Mouse (Mus musculus) neural tube, embryonic 14.5 days (tissue): Measurements from ENCODE around the gene Nrip1. TPM values are rescaled to one million over a fixed set of nuclear protein-coding genes. Genes with fewer than 3 reads are reported as not detected.

ENCODE experiments used
- ATAC-seq: fragments of 200-750 bp; cut with Nextera tagmentation; 2 replicates; pipeline ENCODE4 v1.8.0; 2017; ENCODE audit warnings: low read depth, mild to moderate bottlenecking, moderate TSS enrichment, moderate library complexity
- H3K27ac ChIP-seq: fragments of 300-500 bp; sonication (generic); 2 replicates; pipeline ENCODE4 v1.5.1; 2014; ENCODE audit warnings: low read depth, mild to moderate bottlenecking, control low read depth, low read length, moderate library complexity, mixed read lengths
- H3K27me3 ChIP-seq: fragments of 300-500 bp; sonication (generic); 2 replicates; pipeline ENCODE4 v1.6.1; 2014; ENCODE audit warnings: low read length; ENCODE audit not compliant: control insufficient read depth, insufficient read depth
- H3K36me3 ChIP-seq: fragments of 300-500 bp; sonication (generic); 2 replicates; pipeline ENCODE4 v1.6.1; 2014; ENCODE audit warnings: low read length, mixed read lengths; ENCODE audit not compliant: control insufficient read depth, insufficient read depth
- H3K4me1 ChIP-seq: fragments of 300-500 bp; sonication (generic); 2 replicates; pipeline ENCODE4 v1.6.1; 2014; ENCODE audit warnings: low read length; ENCODE audit not compliant: control insufficient read depth, insufficient read depth
- H3K4me2 ChIP-seq: fragments of 300-500 bp; sonication (generic); 2 replicates; pipeline ENCODE4 v1.6.1; 2014; ENCODE audit warnings: mild to moderate bottlenecking, low read depth, low read length, control low read depth
- H3K4me3 ChIP-seq: fragments of 300-500 bp; sonication (generic); 2 replicates; pipeline ENCODE4 v1.5.1; 2014; ENCODE audit warnings: low read depth, low read length, control low read depth, mixed read lengths
- H3K9ac ChIP-seq: fragments of 300-500 bp; sonication (generic); replicated peaks from 2 replicates; pipeline ENCODE4 v1.6.1; 2014; ENCODE audit warnings: low read depth, mild to moderate bottlenecking, control low read depth, low read length, mixed read lengths
- H3K9me3 ChIP-seq: fragments of 300-500 bp; sonication (generic); 2 replicates; pipeline ENCODE4 v1.6.1; 2016; ENCODE audit warnings: low read length; ENCODE audit not compliant: control insufficient read depth
- WGBS: fragments of 180-500 bp; shearing (Covaris S2); extraction: QIAGEN DNeasy Blood & Tissue Kit; methylation state at CpG from one replicate; pipeline ENCODE4 v1.1.7; 2014; 5-methylcytosine and 5-hydroxymethylcytosine counted together
- polyA plus RNA-seq: library from polyadenylated mRNA; unstranded; fragments of >200 nt; fragmentation: Nextera tagmentation; extraction: Ambion mirVana; gene quantifications from 2 replicates; pipeline ENCODE4 v1.2.1, GENCODE M21; 2014

The Nrip1 gene
- polyA plus RNA-seq, 1 experiment from 2014 or later = 36.1 TPM

DNA sequence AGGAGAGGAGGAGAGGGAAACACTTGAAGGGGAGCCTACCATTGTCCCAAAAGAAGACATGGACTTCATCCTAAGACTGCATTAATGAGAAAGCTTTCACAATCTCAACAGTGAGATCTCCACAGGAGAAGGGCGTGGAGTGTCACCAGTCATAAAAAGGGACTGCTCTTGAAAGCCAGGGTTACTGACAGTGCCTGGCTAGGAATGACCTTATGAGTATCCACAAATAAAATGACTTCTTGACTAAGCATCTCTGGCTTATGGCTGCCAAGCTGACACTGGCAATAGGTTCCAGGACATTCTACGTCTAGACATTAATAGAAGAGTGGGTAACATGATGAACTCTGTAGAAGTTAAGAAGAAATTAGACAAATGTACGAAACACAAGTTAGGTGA is 48.3 kb downstream of the Nrip1 start:
- no peak for ATAC-seq
- Histone ChIP-seq H3K27ac (no peak overlapping the region), H3K4me1 (peaks cover 12% of the 10 kb centered on the region), H3K4me3 (no peak overlapping the region), H3K36me3 (no peaks in the 10 kb centered on the region), H3K27me3 (no peaks in the 10 kb centered on the region), H3K9me3 (no peaks in the 10 kb centered on the region), H3K4me2 (no peak overlapping the region), H3K9ac (no peak overlapping the region)
- WGBS = 92% methylated on average over 3 of the region's 3 CpGs

GRCm38 (mm10) chr16:76324411-76325314 is 49.0 kb downstream of the Nrip1 start:
- no peaks in the 10 kb centered on the region for H3K9me3 ChIP-seq
- no peaks in the 10 kb centered on the region for H3K36me3 ChIP-seq
- H3K9ac ChIP-seq = no peak overlapping the region
- no peak overlapping the region for H3K4me2 ChIP-seq
- H3K4me3 ChIP-seq = no peak overlapping the region
- H3K27me3 ChIP-seq = no peaks in the 10 kb centered on the region
- 79% methylated on average over 3 of the region's 4 CpGs for WGBS
- H3K27ac ChIP-seq = no peak overlapping the region
- ATAC-seq = no peak
- peaks cover 17% of the 10 kb centered on the region for H3K4me1 ChIP-seq

DNA sequence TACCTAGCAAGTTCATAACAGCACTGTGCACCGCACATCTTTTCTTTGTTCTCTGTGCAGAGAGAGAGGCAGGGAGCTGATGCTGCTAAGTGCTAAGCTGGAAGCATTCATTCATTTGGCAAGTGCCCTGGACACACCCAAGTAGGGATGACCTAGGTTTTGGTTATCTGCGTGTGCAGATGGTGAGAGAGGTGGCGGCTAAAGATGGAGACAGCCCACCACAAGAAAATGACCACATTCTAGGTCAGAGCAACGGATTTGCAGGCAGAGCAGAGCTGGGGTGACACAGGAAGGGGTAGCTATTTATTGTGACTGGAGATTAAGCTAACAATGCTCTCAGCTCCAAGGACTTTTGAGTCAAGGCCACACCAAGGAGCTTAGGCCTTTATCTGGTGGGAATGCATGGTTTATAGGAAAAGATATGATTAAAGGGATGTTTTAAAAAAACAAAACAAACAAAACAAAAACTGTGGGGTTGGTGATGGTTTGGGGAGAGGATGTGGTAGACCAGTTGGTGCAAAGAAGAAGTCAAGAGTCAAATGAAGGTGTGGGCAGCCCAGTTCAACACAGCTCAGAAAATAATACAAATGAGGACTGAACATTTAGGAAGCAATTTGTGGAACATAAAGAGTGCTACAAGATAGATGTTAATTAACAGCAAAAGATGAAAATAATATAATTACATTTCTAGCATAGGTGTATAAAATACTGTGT is 49.9 kb downstream of the Nrip1 start:
- Histone ChIP-seq H3K4me1 (peaks cover 23% of the 10 kb centered on the region), H3K9ac (no peak overlapping the region), H3K36me3 (no peaks in the 10 kb centered on the region), H3K27me3 (no peaks in the 10 kb centered on the region), H3K9me3 (no peaks in the 10 kb centered on the region), H3K4me3 (no peak overlapping the region), H3K27ac (no peak overlapping the region), H3K4me2 (no peak overlapping the region)
- ATAC-seq = no peak
- 86% methylated on average over 4 of the region's 4 CpGs for WGBS

- no peak for ATAC-seq
- peaks cover 29% of the 10 kb centered on the region for H3K4me1 ChIP-seq
- H3K4me2 ChIP-seq = no peak overlapping the region
- no peaks in the 10 kb centered on the region for H3K36me3 ChIP-seq
- no peak overlapping the region for H3K4me3 ChIP-seq
- H3K9ac ChIP-seq = no peak overlapping the region
- no peak overlapping the region for H3K27ac ChIP-seq
- no peaks in the 10 kb centered on the region for H3K9me3 ChIP-seq
- 96% methylated on average over 2 of the region's 2 CpGs for WGBS
- H3K27me3 ChIP-seq = no peaks in the 10 kb centered on the region
Measured at GRCm38 (mm10) chr16:76323141-76323540, 50.5 kb downstream of the Nrip1 start.

- no peaks in the 10 kb centered on the region for H3K9me3 ChIP-seq
- peak overlapping the region; percentile 47 for H3K9ac ChIP-seq
- H3K27ac ChIP-seq = 0 out of 2 replicates have a peak overlapping the region, but pooled peaks have one; percentile 39
- no peaks in the 10 kb centered on the region for H3K36me3 ChIP-seq
- ATAC-seq = no peak; the same call in 1 of the 2 replicates
- H3K4me2 ChIP-seq = peak overlapping the region; percentile 31; the same call in 1 of the 2 replicates
- no peak overlapping the region for H3K4me3 ChIP-seq
- H3K27me3 ChIP-seq = no peaks in the 10 kb centered on the region
- WGBS = 3% methylated on average over 11 of the region's 11 CpGs
- H3K4me1 ChIP-seq = peaks cover 32% of the 10 kb centered on the region
Measured at GRCm38 (mm10) chr16:76321527-76322165, 52.0 kb downstream of the Nrip1 start.

GRCm38 (mm10) chr16:76320118-76320473 is 53.5 kb downstream of the Nrip1 start:
- WGBS = 22% methylated on average over 5 of the region's 5 CpGs
- Histone ChIP-seq H3K9ac (no peak overlapping the region), H3K4me1 (peaks cover 32% of the 10 kb centered on the region), H3K4me3 (no peak overlapping the region), H3K9me3 (no peaks in the 10 kb centered on the region), H3K27ac (peak overlapping the region; percentile 48; the same call in 1 of the 2 replicates), H3K4me2 (no peak overlapping the region), H3K27me3 (no peaks in the 10 kb centered on the region), H3K36me3 (no peaks in the 10 kb centered on the region)
- peak; percentile 23; the same call in 1 of the 2 replicates for ATAC-seq

DNA sequence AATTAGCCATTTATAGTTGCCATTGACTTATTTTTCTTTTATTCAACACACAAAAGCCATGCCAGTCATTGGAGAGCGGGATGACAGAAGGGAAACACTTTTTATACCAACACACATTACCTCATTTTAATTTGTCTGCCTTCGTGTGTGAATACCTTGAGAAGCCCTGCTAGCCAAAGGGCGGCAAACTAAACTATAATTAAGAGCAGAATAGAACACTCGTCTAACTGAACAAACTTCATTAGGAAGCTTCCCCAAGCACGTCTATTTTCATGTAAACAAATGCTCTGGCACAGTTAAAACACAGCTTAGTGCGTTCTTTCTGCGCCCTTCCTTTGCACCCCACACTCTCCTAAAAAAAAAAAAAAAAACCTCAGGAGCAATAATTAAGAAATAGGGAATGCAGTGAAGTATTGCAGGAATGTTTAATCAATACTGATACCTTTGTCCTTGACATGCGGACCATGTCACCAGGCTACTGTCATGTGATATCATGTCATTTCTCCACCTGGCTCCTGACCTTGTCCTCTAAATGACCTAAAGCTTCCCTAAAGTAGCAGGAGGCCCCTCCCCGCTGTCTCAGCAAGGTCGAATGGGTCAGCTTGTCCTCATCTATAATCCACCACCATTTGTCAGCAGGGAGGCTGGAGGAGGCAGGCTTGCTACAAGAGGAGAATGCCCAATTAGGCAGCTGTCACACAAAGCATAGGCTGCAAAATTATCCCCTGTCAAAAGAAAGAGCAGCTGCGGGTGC is 54.1 kb downstream of the Nrip1 start:
- peak overlapping the region; percentile 48; the same call in 1 of the 2 replicates for H3K27ac ChIP-seq
- H3K4me2 ChIP-seq = no peak overlapping the region; the same call in 1 of the 2 replicates
- H3K9me3 ChIP-seq = no peaks in the 10 kb centered on the region
- H3K27me3 ChIP-seq = no peaks in the 10 kb centered on the region
- WGBS = 18% methylated on average over 11 of the region's 11 CpGs
- no peaks in the 10 kb centered on the region for H3K36me3 ChIP-seq
- peak; percentile 58; the same call in 1 of the 2 replicates for ATAC-seq
- no peak overlapping the region for H3K9ac ChIP-seq
- H3K4me3 ChIP-seq = no peak overlapping the region
- peaks cover 32% of the 10 kb centered on the region for H3K4me1 ChIP-seq

GRCm38 (mm10) chr16:76318331-76318922 is 55.2 kb downstream of the Nrip1 start:
- Histone ChIP-seq H3K36me3 (no peaks in the 10 kb centered on the region), H3K4me3 (no peak overlapping the region), H3K4me1 (peaks cover 32% of the 10 kb centered on the region), H3K27me3 (no peaks in the 10 kb centered on the region), H3K4me2 (no peak overlapping the region; the same call in 1 of the 2 replicates), H3K9me3 (no peaks in the 10 kb centered on the region), H3K27ac (no peak overlapping the region; the same call in 1 of the 2 replicates), H3K9ac (no peak overlapping the region)
- peak; percentile 7 for ATAC-seq
- 63% methylated on average over 13 of the region's 13 CpGs for WGBS
